Comparison of ENCODE assay signal across 15 mouse cellular contexts in the genomic region with DNA sequence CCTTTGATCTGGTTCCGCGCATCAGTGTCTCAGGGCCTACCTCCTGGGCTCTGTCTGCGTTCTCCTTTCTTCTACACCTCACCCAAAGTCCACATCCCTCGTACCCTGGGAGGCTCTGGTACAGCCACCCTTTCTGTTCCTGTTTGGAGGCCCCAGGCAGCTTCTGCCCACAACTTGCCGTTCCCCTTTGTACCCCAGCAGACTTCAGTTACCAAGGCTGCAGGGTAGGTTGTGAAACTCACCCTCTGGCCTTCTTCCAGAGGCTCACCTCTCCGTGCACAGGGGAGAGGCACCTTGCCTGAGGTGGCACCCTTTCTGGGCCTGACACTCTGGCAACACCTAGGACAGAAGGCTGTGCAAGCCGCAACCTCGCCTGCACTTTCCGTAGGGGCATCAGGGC. TPM values are rescaled to one million over a fixed set of nuclear protein-coding genes. Genes with fewer than 3 reads are reported as not detected.
A peak's percentile ranks its signal among the peaks of the same experiment; 100 is the strongest.
DNase-seq lines count a peak whose midpoint lies in the region; ATAC-seq lines count a peak whose summit lies in the region.
"Had no signal": no experiment of that assay in that cellular context is flagged by ENCODE, and none has a peak within 500 bp of the region (broad histone marks: within the 10 kb centered on the region; RNA-seq: fewer than 3 reads in every experiment).

No protein-coding gene starts in this region.

- H3K4me3 ChIP-seq in liver, embryonic 15.5 days (replicated peaks): no peak overlapping the region
- no peak overlapping the region for H3K4me3 ChIP-seq in hindbrain, embryonic 12.5 days
- H3K4me3 ChIP-seq: erythroblast, embryonic 14.5 days; heart, embryonic 15.5 days; limb, embryonic 12.5 days; neural tube, embryonic 15.5 days had no signal

- no peak for ATAC-seq in liver, embryonic 15.5 days (ENCODE audit: insufficient read depth)
- peak; percentile 71 for ATAC-seq in megakaryocyte, adult 5-6 weeks (ENCODE audit: poor library complexity, severe bottlenecking)
- ATAC-seq in hindbrain, embryonic 12.5 days (ENCODE audit: low FRiP score): no peak

- no peaks in the 10 kb centered on the region; the same call in 1 of the 2 replicates for H3K27me3 ChIP-seq in liver, embryonic 15.5 days
- no peaks in the 10 kb centered on the region for H3K27me3 ChIP-seq in hindbrain, embryonic 12.5 days
- H3K27me3 ChIP-seq: limb, embryonic 12.5 days; neural tube, embryonic 15.5 days had no signal

- intact Hi-C loops in heart, postnatal 14 days (cut with DNase I): no loop called here

- WGBS in liver, embryonic 15.5 days (ENCODE audit: insufficient replicate concordance): 56% methylated on average over 9 of the region's 9 CpGs
- WGBS in hindbrain, embryonic 12.5 days: 81% methylated on average over 9 of the region's 9 CpGs

- no peak overlapping the region for H3K4me2 ChIP-seq in liver, embryonic 15.5 days
- no peak overlapping the region for H3K4me2 ChIP-seq in hindbrain, embryonic 12.5 days (replicated peaks)
- H3K4me2 ChIP-seq: heart, embryonic 15.5 days; limb, embryonic 12.5 days; neural tube, embryonic 15.5 days had no signal

- no peak overlapping the region for H3K9ac ChIP-seq in liver, embryonic 15.5 days
- no peak overlapping the region for H3K9ac ChIP-seq in hindbrain, embryonic 12.5 days
- H3K9ac ChIP-seq: heart, embryonic 15.5 days; limb, embryonic 12.5 days; neural tube, embryonic 15.5 days had no signal

- peak; percentile 51 for DNase-seq in urinary bladder, postnatal 14 days (ENCODE audit: low spot score)
- DNase-seq in urinary bladder, postnatal 25 days (ENCODE audit: low spot score): no peak
- no peak for DNase-seq in heart, postnatal 14 days
- no peak for DNase-seq in adrenal gland, adult 8-10 months
- DNase-seq in heart, adult 18-20 months: no peak
- DNase-seq: layer of hippocampus, postnatal 36 days; midbrain, embryonic 14.5 days; thymus, postnatal 25 days had no signal

- peaks cover 36% of the 10 kb centered on the region for H3K4me1 ChIP-seq in liver, embryonic 15.5 days (replicated peaks)
- H3K4me1 ChIP-seq in hindbrain, embryonic 12.5 days: no peaks in the 10 kb centered on the region
- H3K4me1 ChIP-seq: limb, embryonic 12.5 days; neural tube, embryonic 15.5 days had no signal

- H3K27ac ChIP-seq in liver, embryonic 15.5 days (replicated peaks): peak overlapping the region; percentile 61
- no peak overlapping the region for H3K27ac ChIP-seq in hindbrain, embryonic 12.5 days
- H3K27ac ChIP-seq: heart, embryonic 15.5 days; limb, embryonic 12.5 days; neural tube, embryonic 15.5 days had no signal

- no peaks in the 10 kb centered on the region for H3K36me3 ChIP-seq in liver, embryonic 15.5 days (replicated peaks)
- H3K36me3 ChIP-seq in hindbrain, embryonic 12.5 days: no peaks in the 10 kb centered on the region
- H3K36me3 ChIP-seq: heart, embryonic 15.5 days; limb, embryonic 12.5 days; neural tube, embryonic 15.5 days had no signal

- no peaks in the 10 kb centered on the region for H3K9me3 ChIP-seq in liver, embryonic 15.5 days (replicated peaks)
- no peaks in the 10 kb centered on the region for H3K9me3 ChIP-seq in hindbrain, embryonic 12.5 days (replicated peaks)
- H3K9me3 ChIP-seq: heart, embryonic 15.5 days; neural tube, embryonic 15.5 days had no signal

RNA-seq across cellular contexts. Expression of a gene that starts 19.8 kb away (rescaled TPM):
- 7.4 and 9.3 TPM in 2 replicates for polyA plus RNA-seq in liver, embryonic 15.5 days (2015; fragmentation: Nextera tagmentation; extraction: Ambion mirVana)
- total RNA-seq in megakaryocyte, adult 5-6 weeks (2015): 9.7 and 13.3 TPM in 2 replicates
- 26.8 and 42.5 TPM in 2 replicates for total RNA-seq in megakaryocyte, adult 5-6 weeks (2017)
- 1 to 10 TPM; 1.3 to 3.4 TPM for total RNA-seq in heart, postnatal 14 days (2021)
- total RNA-seq in adrenal gland, adult 8-10 months (2022): 10 to 100 TPM in 2 of 4 experiments, 1 to 10 TPM in 2; 5.1 to 12.2 (median 8.2) TPM
- polyA plus RNA-seq in hindbrain, embryonic 12.5 days (2016; fragmentation: Nextera tagmentation; extraction: Ambion mirVana): 0.95 and 1.7 TPM in 2 replicates
- total RNA-seq in heart, adult 18-20 months (2021): 1 to 10 TPM; 1.8 to 3.0 TPM

RNA-seq across cellular contexts. Expression of a gene that starts 46.2 kb away (rescaled TPM):
- 2.9 and 3.2 TPM in 2 replicates for polyA plus RNA-seq in liver, embryonic 15.5 days (2015; fragmentation: Nextera tagmentation; extraction: Ambion mirVana)
- 54.8 and 55.6 TPM in 2 replicates for total RNA-seq in megakaryocyte, adult 5-6 weeks (2015)
- total RNA-seq in megakaryocyte, adult 5-6 weeks (2017): 31.4 and 31.9 TPM in 2 replicates
- 1 to 10 TPM in 1 of 2 experiments, under 1 TPM in 1; 0.54 to 1.2 TPM for total RNA-seq in heart, postnatal 14 days (2021)
- 1 to 10 TPM; 2.7 to 6.3 (median 5.1) TPM for total RNA-seq in adrenal gland, adult 8-10 months (2022)
- polyA plus RNA-seq in hindbrain, embryonic 12.5 days (2016; fragmentation: Nextera tagmentation; extraction: Ambion mirVana): 7.0 and 7.4 TPM in 2 replicates
- total RNA-seq in heart, adult 18-20 months (2021): 1 to 10 TPM in 1 of 2 experiments, under 1 TPM in 1; 0.32 to 1.0 TPM

Comparison
In these comparisons a context has a peak if more than half of its experiments do, and no peak if none do; other contexts are left out.
1. RNA of a gene that starts 46.2 kb away (total RNA-seq): 31.4 to 55.6 TPM in megakaryocyte, adult 5-6 weeks; 2.7 to 6.3 TPM in adrenal gland, adult 8-10 months, 0.54 to 1.2 TPM in heart, postnatal 14 days and 0.32 to 1.0 TPM in heart, adult 18-20 months; every median in the first group is over 4 times any median in the second.